Mouse (Mus musculus) right cerebral cortex, postnatal 36 days (tissue): Measurements from ENCODE around the gene Focad.
"Not testable (repeated sequence)": the region's sequence is repeated elsewhere in the genome, so short reads cannot be mapped to it uniquely, and the experiment has no call there.

Experiments used
- DNase-seq, 2 experiments: peaks; one replicate each; pipeline ENCODE4 v3.0.0; 2022; ENCODE audit warnings: low spot score in 2 of 2, mixed read lengths in 1 of 2

Gene Focad

GRCm38 (mm10) chr4:88302291-88302690 lies 207.9 kb downstream of the Focad start:
- DNase-seq, result no peak

GRCm38 (mm10) chr4:88307691-88308090 lies 213.3 kb downstream of the Focad start:
- DNase-seq, result no peak

- DNase-seq, result no peak
Measured at GRCm38 (mm10) chr4:88308342-88309116, 214.1 kb downstream of the Focad start.

- DNase-seq, result no peak
Measured at GRCm38 (mm10) chr4:88309676-88310075, 215.2 kb downstream of the Focad start.

GRCm38 (mm10) chr4:88314898-88315297 lies 220.5 kb downstream of the Focad start:
- DNase-seq, result no peak

GRCm38 (mm10) chr4:88320067-88320466 lies 225.6 kb downstream of the Focad start:
- no peak for DNase-seq

GRCm38 (mm10) chr4:88325392-88325791 lies 231.0 kb downstream of the Focad start:
- DNase-seq, result no peak

- no peak for DNase-seq
Measured at GRCm38 (mm10) chr4:88334533-88334932, 240.1 kb downstream of the Focad start.

- no peak for DNase-seq
Measured at GRCm38 (mm10) chr4:88336753-88337152, 242.3 kb downstream of the Focad start.

- DNase-seq, result no peak
Measured at GRCm38 (mm10) chr4:88337365-88337764, 242.9 kb downstream of the Focad start.

GRCm38 (mm10) chr4:88338130-88338529 lies 243.7 kb downstream of the Focad start:
- no peak for DNase-seq

- DNase-seq, result peak; percentile 30 to 41
Measured at GRCm38 (mm10) chr4:88344468-88344867, 250.0 kb downstream of the Focad start.

- DNase-seq, result no peak
Measured at GRCm38 (mm10) chr4:88345065-88345464, 250.6 kb downstream of the Focad start.

- DNase-seq, result peak in 1 of 2 experiments; percentile 11
Measured at GRCm38 (mm10) chr4:88345938-88346337, 251.5 kb downstream of the Focad start.

- peak; percentile 40 to 55 for DNase-seq
Measured at GRCm38 (mm10) chr4:88350910-88351309, 256.5 kb downstream of the Focad start.

GRCm38 (mm10) chr4:88356652-88357051 lies 262.2 kb downstream of the Focad start:
- peak in 1 of 2 experiments; percentile 30 for DNase-seq

- no peak for DNase-seq
Measured at GRCm38 (mm10) chr4:88357431-88357830, 263.0 kb downstream of the Focad start.

- DNase-seq, result no peak
Measured at GRCm38 (mm10) chr4:88369951-88370350, 275.5 kb downstream of the Focad start.

- DNase-seq, result peak in 1 of 2 experiments; percentile 28
Measured at GRCm38 (mm10) chr4:88370819-88371218, 276.4 kb downstream of the Focad start.

GRCm38 (mm10) chr4:88372293-88373224 lies 278.1 kb downstream of the Focad start:
- no peak for DNase-seq

- no peak for DNase-seq
Measured at GRCm38 (mm10) chr4:88390036-88390435, 295.6 kb downstream of the Focad start.

GRCm38 (mm10) chr4:88390596-88390995 lies 296.2 kb downstream of the Focad start:
- not testable (repeated sequence) for DNase-seq

GRCm38 (mm10) chr4:88395717-88396116 lies 301.3 kb downstream of the Focad start:
- no peak for DNase-seq
